Mouse (Mus musculus): ENCODE measurements at regions not wholly inside any gene's neighbourhood (a gene's known extent, or its start where the extent isn't known, plus 50 kb on each side); places are given as distances from the start of the nearest gene placed in this dataset.

- TF ChIP-seq POLR2A (IDR thresholded peaks at IDR 0.05; ENCODE audit: insufficient read depth, low read depth, low read length) (no peak), CTCF (IDR thresholded peaks at IDR 0.05) (no peak)
These were observed 200.5 kb upstream of the Rpl38 start for GRCm38 (mm10) chr11:114467803-114468202.

Data from heart, adult 2 months (tissue).